Mouse (Mus musculus): ENCODE measurements at regions not wholly inside any gene's neighbourhood (a gene's known extent, or its start where the extent isn't known, plus 50 kb on each side); places are given as distances from the start of the nearest gene placed in this dataset.

GRCm38 (mm10) chr14:120119506-120119905 is 77.3 kb upstream of the Oxgr1 start:
- Histone ChIP-seq H3K27ac (ENCODE audit: insufficient read depth, low read length) (no peak overlapping the region), H3K4me3 (ENCODE audit: low read depth, low read length) (no peak overlapping the region), H3K4me1 (ENCODE audit: control insufficient read depth, insufficient read depth, low read length) (no peaks in the 10 kb centered on the region), H3K27me3 (ENCODE audit: control insufficient read depth, insufficient read depth, low read length, poor library complexity, severe bottlenecking) (no peaks in the 10 kb centered on the region; the same call in 1 of the 2 replicates), H3K36me3 (ENCODE audit: control insufficient read depth, insufficient read depth, low read length, poor library complexity, severe bottlenecking) (no peaks in the 10 kb centered on the region), H3K9ac (ENCODE audit: low read depth, poor library complexity, severe bottlenecking) (no peak overlapping the region), H3K9me3 (replicated peaks; ENCODE audit: control insufficient read depth, insufficient read depth, low read length, poor library complexity, severe bottlenecking) (no peaks in the 10 kb centered on the region)
- TF ChIP-seq CTCF (IDR thresholded peaks at IDR 0.05; ENCODE audit: low read depth, low read length) (no peak), EP300 (IDR thresholded peaks at IDR 0.05; ENCODE audit: insufficient read depth, low read depth, low read length) (no peak), POLR2A (IDR thresholded peaks at IDR 0.05; ENCODE audit: insufficient read depth, low read length) (no peak)

- H3K27me3 ChIP-seq (ENCODE audit: control insufficient read depth, insufficient read depth, low read length, poor library complexity, severe bottlenecking) = no peaks in the 10 kb centered on the region; the same call in 1 of the 2 replicates
- no peak overlapping the region for H3K9ac ChIP-seq (ENCODE audit: low read depth, poor library complexity, severe bottlenecking)
- H3K36me3 ChIP-seq (ENCODE audit: control insufficient read depth, insufficient read depth, low read length, poor library complexity, severe bottlenecking) = no peaks in the 10 kb centered on the region
- H3K27ac ChIP-seq (ENCODE audit: insufficient read depth, low read length) = no peak overlapping the region
- no peak for TF ChIP-seq EP300 (IDR thresholded peaks at IDR 0.05; ENCODE audit: insufficient read depth, low read depth, low read length)
- TF ChIP-seq POLR2A (IDR thresholded peaks at IDR 0.05; ENCODE audit: insufficient read depth, low read length) = no peak
- no peak for TF ChIP-seq CTCF (IDR thresholded peaks at IDR 0.05; ENCODE audit: low read depth, low read length)
- no peaks in the 10 kb centered on the region for H3K4me1 ChIP-seq (ENCODE audit: control insufficient read depth, insufficient read depth, low read length)
- no peak overlapping the region for H3K4me3 ChIP-seq (ENCODE audit: low read depth, low read length)
- no peaks in the 10 kb centered on the region for H3K9me3 ChIP-seq (replicated peaks; ENCODE audit: control insufficient read depth, insufficient read depth, low read length, poor library complexity, severe bottlenecking)
Measured at GRCm38 (mm10) chr14:120120261-120120660, 78.0 kb upstream of the Oxgr1 start.

GRCm38 (mm10) chr14:120125315-120125714 is 83.1 kb upstream of the Oxgr1 start:
- H3K27ac ChIP-seq (ENCODE audit: insufficient read depth, low read length) = no peak overlapping the region
- H3K27me3 ChIP-seq (ENCODE audit: control insufficient read depth, insufficient read depth, low read length, poor library complexity, severe bottlenecking) = no peaks in the 10 kb centered on the region
- H3K9ac ChIP-seq (ENCODE audit: low read depth, poor library complexity, severe bottlenecking) = no peak overlapping the region
- no peak for TF ChIP-seq EP300 (IDR thresholded peaks at IDR 0.05; ENCODE audit: insufficient read depth, low read depth, low read length)
- no peak for TF ChIP-seq POLR2A (IDR thresholded peaks at IDR 0.05; ENCODE audit: insufficient read depth, low read length)
- TF ChIP-seq CTCF (IDR thresholded peaks at IDR 0.05; ENCODE audit: low read depth, low read length) = no peak
- no peaks in the 10 kb centered on the region for H3K36me3 ChIP-seq (ENCODE audit: control insufficient read depth, insufficient read depth, low read length, poor library complexity, severe bottlenecking)
- no peaks in the 10 kb centered on the region for H3K9me3 ChIP-seq (replicated peaks; ENCODE audit: control insufficient read depth, insufficient read depth, low read length, poor library complexity, severe bottlenecking)
- H3K4me1 ChIP-seq (ENCODE audit: control insufficient read depth, insufficient read depth, low read length) = no peaks in the 10 kb centered on the region
- no peak overlapping the region for H3K4me3 ChIP-seq (ENCODE audit: low read depth, low read length)

GRCm38 (mm10) chr14:120127481-120127880 is 85.2 kb upstream of the Oxgr1 start:
- Histone ChIP-seq H3K4me3 (ENCODE audit: low read depth, low read length) (no peak overlapping the region), H3K27me3 (ENCODE audit: control insufficient read depth, insufficient read depth, low read length, poor library complexity, severe bottlenecking) (no peaks in the 10 kb centered on the region), H3K36me3 (ENCODE audit: control insufficient read depth, insufficient read depth, low read length, poor library complexity, severe bottlenecking) (no peaks in the 10 kb centered on the region)

GRCm38 (mm10) chr14:120134346-120135008 is 92.2 kb upstream of the Oxgr1 start:
- TF ChIP-seq EP300 (IDR thresholded peaks at IDR 0.05; ENCODE audit: insufficient read depth, low read depth, low read length) = no peak
- no peak for TF ChIP-seq CTCF (IDR thresholded peaks at IDR 0.05; ENCODE audit: low read depth, low read length)
- TF ChIP-seq POLR2A (IDR thresholded peaks at IDR 0.05; ENCODE audit: insufficient read depth, low read length) = no peak
- Histone ChIP-seq H3K9ac (ENCODE audit: low read depth, poor library complexity, severe bottlenecking) (no peak overlapping the region), H3K36me3 (ENCODE audit: control insufficient read depth, insufficient read depth, low read length, poor library complexity, severe bottlenecking) (no peaks in the 10 kb centered on the region), H3K9me3 (replicated peaks; ENCODE audit: control insufficient read depth, insufficient read depth, low read length, poor library complexity, severe bottlenecking) (no peaks in the 10 kb centered on the region), H3K4me3 (ENCODE audit: low read depth, low read length) (no peak overlapping the region), H3K4me1 (ENCODE audit: control insufficient read depth, insufficient read depth, low read length) (no peaks in the 10 kb centered on the region), H3K27ac (ENCODE audit: insufficient read depth, low read length) (no peak overlapping the region), H3K27me3 (ENCODE audit: control insufficient read depth, insufficient read depth, low read length, poor library complexity, severe bottlenecking) (no peaks in the 10 kb centered on the region)

More at GRCm38 (mm10) chr14:120127481-120127880, 85.2 kb upstream of the Oxgr1 start:
- H3K9ac ChIP-seq (ENCODE audit: low read depth, poor library complexity, severe bottlenecking) = no peak overlapping the region
- TF ChIP-seq EP300 (IDR thresholded peaks at IDR 0.05; ENCODE audit: insufficient read depth, low read depth, low read length) = no peak
- TF ChIP-seq POLR2A (IDR thresholded peaks at IDR 0.05; ENCODE audit: insufficient read depth, low read length) = no peak
- no peak for TF ChIP-seq CTCF (IDR thresholded peaks at IDR 0.05; ENCODE audit: low read depth, low read length)
- no peaks in the 10 kb centered on the region for H3K4me1 ChIP-seq (ENCODE audit: control insufficient read depth, insufficient read depth, low read length)
- no peaks in the 10 kb centered on the region for H3K9me3 ChIP-seq (replicated peaks; ENCODE audit: control insufficient read depth, insufficient read depth, low read length, poor library complexity, severe bottlenecking)
- H3K27ac ChIP-seq (ENCODE audit: insufficient read depth, low read length) = no peak overlapping the region

GRCm38 (mm10) chr14:120135198-120135597 is 93.0 kb upstream of the Oxgr1 start:
- TF ChIP-seq CTCF (IDR thresholded peaks at IDR 0.05; ENCODE audit: low read depth, low read length) (no peak), EP300 (IDR thresholded peaks at IDR 0.05; ENCODE audit: insufficient read depth, low read depth, low read length) (no peak), POLR2A (IDR thresholded peaks at IDR 0.05; ENCODE audit: insufficient read depth, low read length) (no peak)
- Histone ChIP-seq H3K9me3 (replicated peaks; ENCODE audit: control insufficient read depth, insufficient read depth, low read length, poor library complexity, severe bottlenecking) (no peaks in the 10 kb centered on the region), H3K27me3 (ENCODE audit: control insufficient read depth, insufficient read depth, low read length, poor library complexity, severe bottlenecking) (no peaks in the 10 kb centered on the region)

More at GRCm38 (mm10) chr14:120135198-120135597, 93.0 kb upstream of the Oxgr1 start:
- Histone ChIP-seq H3K27ac (ENCODE audit: insufficient read depth, low read length) (no peak overlapping the region), H3K36me3 (ENCODE audit: control insufficient read depth, insufficient read depth, low read length, poor library complexity, severe bottlenecking) (no peaks in the 10 kb centered on the region), H3K4me3 (ENCODE audit: low read depth, low read length) (no peak overlapping the region), H3K9ac (ENCODE audit: low read depth, poor library complexity, severe bottlenecking) (no peak overlapping the region), H3K4me1 (ENCODE audit: control insufficient read depth, insufficient read depth, low read length) (no peaks in the 10 kb centered on the region)
